Comparison of ENCODE assay signal across 17 mouse cellular contexts in the genomic region with DNA sequence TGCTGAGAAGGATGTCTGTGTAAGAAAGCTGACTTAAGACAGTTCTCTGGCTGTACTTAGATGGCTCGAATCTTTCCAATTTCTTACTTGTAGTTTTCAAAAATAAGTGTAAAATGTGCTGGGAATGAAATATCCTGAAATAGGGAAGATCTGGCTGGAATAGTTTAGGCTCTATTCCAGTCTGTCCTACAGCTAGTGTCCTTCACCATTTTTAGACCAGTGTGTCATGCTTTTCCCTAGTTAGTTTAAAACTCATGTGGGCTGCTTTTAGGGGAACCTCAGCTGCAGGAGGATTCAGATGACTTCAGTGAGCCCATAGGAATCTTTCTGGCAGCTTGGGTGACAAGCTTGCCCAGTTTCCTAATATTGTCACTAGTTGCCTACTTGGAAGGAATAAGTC.
"Had no signal": no experiment of that assay in that cellular context is flagged by ENCODE, and none has a peak within 500 bp of the region (broad histone marks: within the 10 kb centered on the region; RNA-seq: fewer than 3 reads in every experiment).

No protein-coding gene starts in this region.

- H3K9ac ChIP-seq: intestine, embryonic 15.5 days; limb, embryonic 12.5 days; liver, embryonic 13.5 days; liver, postnatal 0 days; lung, embryonic 15.5 days; midbrain, embryonic 15.5 days; neural tube, embryonic 12.5 days; stomach, embryonic 15.5 days had no signal

- H3K36me3 ChIP-seq: intestine, embryonic 15.5 days; limb, embryonic 12.5 days; liver, embryonic 13.5 days; lung, embryonic 15.5 days; midbrain, embryonic 15.5 days; neural tube, embryonic 12.5 days; stomach, embryonic 15.5 days had no signal

- H3K4me2 ChIP-seq: intestine, embryonic 15.5 days; limb, embryonic 12.5 days; liver, embryonic 13.5 days; lung, embryonic 15.5 days; midbrain, embryonic 11.5 days; midbrain, embryonic 15.5 days; neural tube, embryonic 12.5 days; stomach, embryonic 15.5 days had no signal

- H3K27me3 ChIP-seq: intestine, embryonic 15.5 days; limb, embryonic 12.5 days; liver, embryonic 13.5 days; lung, embryonic 15.5 days; megakaryocyte, embryonic 14.5 days; midbrain, embryonic 15.5 days; neural tube, embryonic 12.5 days; stomach, embryonic 15.5 days had no signal

- H3K4me1 ChIP-seq: intestine, embryonic 15.5 days; limb, embryonic 12.5 days; liver, embryonic 13.5 days; lung, embryonic 15.5 days; megakaryocyte, embryonic 14.5 days; midbrain, embryonic 15.5 days; neural tube, embryonic 12.5 days; stomach, embryonic 15.5 days had no signal

- H3K4me3 ChIP-seq: intestine, embryonic 15.5 days; limb, embryonic 12.5 days; liver, embryonic 13.5 days; lung, embryonic 15.5 days; megakaryocyte, embryonic 14.5 days; midbrain, embryonic 15.5 days; neural tube, embryonic 12.5 days; stomach, embryonic 15.5 days had no signal

- DNase-seq: kidney, adult 18-20 months; kidney, postnatal 10 days; kidney, postnatal 4 days; liver; liver, embryonic 13.5 days; liver, postnatal 0 days; lung, postnatal 14 days; thymus, postnatal 4 days had no signal

- H3K27ac ChIP-seq: intestine, embryonic 15.5 days; limb, embryonic 12.5 days; liver, embryonic 13.5 days; lung, embryonic 15.5 days; macrophage; midbrain, embryonic 15.5 days; neural tube, embryonic 12.5 days; stomach, embryonic 15.5 days had no signal

- H3K9me3 ChIP-seq: intestine, embryonic 15.5 days; limb, embryonic 12.5 days; liver, embryonic 13.5 days; lung, embryonic 15.5 days; megakaryocyte, embryonic 14.5 days; midbrain, embryonic 15.5 days; neural tube, embryonic 12.5 days; stomach, embryonic 15.5 days had no signal

- ATAC-seq: intestine, embryonic 15.5 days; liver, postnatal 0 days; midbrain, embryonic 15.5 days had no signal
